Mouse (Mus musculus): ENCODE data around the gene Rab3a. TPM values are rescaled to one million over a fixed set of nuclear protein-coding genes. Genes with fewer than 3 reads are reported as not detected.

Gene Rab3a
- polyA plus RNA-seq, 1 experiment = 7.8 TPM

DNA sequence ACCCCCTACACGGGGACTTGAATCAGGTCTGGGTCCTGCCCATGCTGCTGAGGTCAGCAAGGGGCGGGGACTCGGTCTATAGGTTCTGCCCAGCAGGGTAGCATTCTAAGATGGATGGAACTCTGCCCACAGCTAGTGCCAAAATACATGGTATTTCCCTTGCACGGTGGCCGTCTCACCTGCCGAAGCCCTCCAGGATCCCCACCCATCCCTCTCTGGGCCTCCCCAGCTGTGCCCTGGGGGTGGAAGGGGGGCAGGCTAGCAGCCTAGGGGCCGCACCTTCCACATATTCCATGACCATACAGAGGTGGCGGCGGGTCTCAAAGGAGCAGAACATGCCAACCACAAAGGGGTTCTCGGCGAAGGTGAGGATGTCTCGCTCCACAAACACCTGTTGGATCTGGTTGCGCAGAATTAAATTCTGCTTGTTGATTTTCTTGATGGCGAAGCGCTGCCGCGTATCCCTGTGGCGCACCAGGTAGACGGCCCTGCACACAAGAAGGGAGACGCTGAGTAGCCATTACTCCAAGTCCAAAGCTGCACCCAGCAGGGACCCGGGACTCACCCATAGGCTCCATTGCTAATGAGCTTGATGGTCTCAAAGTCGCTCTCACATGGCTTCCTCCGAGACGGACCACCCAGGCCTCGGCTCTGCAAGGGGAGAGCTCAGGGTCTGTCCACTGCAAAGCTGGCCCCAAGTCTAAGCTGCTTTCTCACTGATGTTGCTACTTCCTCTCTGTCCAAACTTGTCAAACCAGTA, 32.0 kb downstream of the Rab3a start:
- Histone ChIP-seq H3K4me3 (replicated peaks) (no peak overlapping the region), H3K4me1 (peaks cover 58% of the 10 kb centered on the region), H3K36me3 (replicated peaks; ENCODE audit: low read length) (peaks cover 99% of the 10 kb centered on the region), H3K27me3 (replicated peaks) (no peaks in the 10 kb centered on the region), H3K9me3 (no peaks in the 10 kb centered on the region)
- TF ChIP-seq FLI1 (IDR thresholded peaks at IDR 0.05; ENCODE audit: low read length) (no peak), GATA1 (IDR thresholded peaks at IDR 0.05; ENCODE audit: borderline replicate concordance, low read length) (no peak)

DNA sequence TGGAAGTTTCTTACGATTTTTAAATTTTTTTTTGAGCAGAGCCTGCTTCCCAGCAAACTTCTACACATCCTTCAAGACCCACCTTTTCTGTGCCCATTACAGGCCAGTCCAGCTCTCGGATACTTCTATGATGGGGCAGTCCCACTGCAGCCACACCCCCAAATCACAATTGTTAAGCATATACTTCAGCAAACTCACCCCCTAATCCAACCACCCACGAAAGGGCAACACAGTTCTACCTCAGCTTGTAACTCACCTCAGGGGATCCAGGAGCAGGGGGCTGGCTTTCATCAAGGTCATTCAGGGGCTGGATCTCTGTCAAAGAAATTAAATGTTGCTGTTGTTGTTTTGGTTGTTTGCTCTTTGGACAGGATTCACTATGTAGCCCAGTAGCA, 32.6 kb downstream of the Rab3a start:
- Histone ChIP-seq H3K4me1 (peaks cover 64% of the 10 kb centered on the region), H3K4me3 (replicated peaks) (no peak overlapping the region), H3K9me3 (no peaks in the 10 kb centered on the region), H3K27me3 (replicated peaks) (no peaks in the 10 kb centered on the region), H3K36me3 (replicated peaks; ENCODE audit: low read length) (peaks cover 99% of the 10 kb centered on the region)
- TF ChIP-seq FLI1 (IDR thresholded peaks at IDR 0.05; ENCODE audit: low read length) (no peak), GATA1 (IDR thresholded peaks at IDR 0.05; ENCODE audit: borderline replicate concordance, low read length) (no peak)

DNA sequence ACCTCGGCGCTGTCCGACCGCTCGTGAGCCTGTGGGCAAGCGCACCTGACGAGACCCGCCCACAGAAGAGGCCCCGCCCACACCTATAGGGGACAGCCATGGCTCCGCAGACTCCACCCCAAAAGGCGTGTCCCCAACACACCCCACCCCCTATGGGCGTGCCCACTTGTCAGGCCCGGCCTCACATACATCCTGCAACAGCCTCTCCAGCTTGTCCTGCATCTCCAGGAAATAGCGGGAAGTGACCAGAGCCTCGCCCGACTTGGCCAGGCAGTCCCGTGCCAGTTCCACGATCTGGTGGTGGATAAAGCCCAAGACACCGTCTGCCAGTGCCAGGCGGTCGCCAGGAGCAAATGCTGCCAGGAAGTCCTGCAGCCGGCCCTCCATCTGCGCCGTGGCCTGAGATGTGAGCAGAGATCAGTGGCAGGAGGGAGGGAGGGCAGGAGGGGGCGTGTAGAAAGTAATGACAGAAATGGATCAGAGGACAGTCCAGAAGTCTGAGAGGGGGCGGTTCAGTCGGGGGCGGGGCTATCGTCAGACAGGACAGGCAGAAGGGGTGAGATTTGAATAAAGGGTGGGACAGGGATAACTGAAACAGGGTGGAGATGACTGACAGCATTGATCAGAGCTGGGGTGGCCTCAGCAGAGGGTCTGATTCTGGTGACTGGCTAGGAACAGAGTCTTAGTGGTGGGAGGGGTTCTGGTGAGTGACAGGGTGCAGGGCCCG, 33.6 kb downstream of the Rab3a start:
- no peaks in the 10 kb centered on the region for H3K9me3 ChIP-seq
- no peaks in the 10 kb centered on the region for H3K27me3 ChIP-seq (replicated peaks)
- TF ChIP-seq GATA1 (IDR thresholded peaks at IDR 0.05; ENCODE audit: borderline replicate concordance, low read length) (no peak), FLI1 (IDR thresholded peaks at IDR 0.05; ENCODE audit: low read length) (no peak)
- peaks cover 74% of the 10 kb centered on the region for H3K4me1 ChIP-seq
- H3K36me3 ChIP-seq (replicated peaks; ENCODE audit: low read length) = peaks cover 93% of the 10 kb centered on the region
- H3K4me3 ChIP-seq (replicated peaks) = no peak overlapping the region

DNA sequence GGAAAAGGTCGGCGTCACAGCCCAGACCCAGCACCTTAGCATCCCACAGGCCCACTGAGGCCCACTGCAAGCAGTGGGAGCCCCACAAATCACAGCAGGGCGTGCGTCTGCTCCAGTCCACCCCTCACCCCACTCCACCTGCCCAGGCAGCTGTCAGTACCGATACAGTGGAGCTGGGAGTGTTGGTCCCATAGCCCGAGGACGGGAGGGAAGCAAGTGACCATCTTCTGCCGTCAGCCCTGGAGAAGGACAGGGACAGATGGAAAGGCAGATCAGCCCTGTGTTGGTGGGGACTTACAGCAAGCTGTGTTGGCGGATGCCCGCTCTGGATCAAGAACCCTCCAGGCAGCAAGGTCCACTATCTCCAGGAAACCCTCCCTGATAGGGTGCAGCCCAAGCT, 34.6 kb downstream of the Rab3a start:
- TF ChIP-seq FLI1 (IDR thresholded peaks at IDR 0.05; ENCODE audit: low read length) = no peak
- no peak for TF ChIP-seq GATA1 (IDR thresholded peaks at IDR 0.05; ENCODE audit: borderline replicate concordance, low read length)
- peaks cover 80% of the 10 kb centered on the region for H3K4me1 ChIP-seq

DNA sequence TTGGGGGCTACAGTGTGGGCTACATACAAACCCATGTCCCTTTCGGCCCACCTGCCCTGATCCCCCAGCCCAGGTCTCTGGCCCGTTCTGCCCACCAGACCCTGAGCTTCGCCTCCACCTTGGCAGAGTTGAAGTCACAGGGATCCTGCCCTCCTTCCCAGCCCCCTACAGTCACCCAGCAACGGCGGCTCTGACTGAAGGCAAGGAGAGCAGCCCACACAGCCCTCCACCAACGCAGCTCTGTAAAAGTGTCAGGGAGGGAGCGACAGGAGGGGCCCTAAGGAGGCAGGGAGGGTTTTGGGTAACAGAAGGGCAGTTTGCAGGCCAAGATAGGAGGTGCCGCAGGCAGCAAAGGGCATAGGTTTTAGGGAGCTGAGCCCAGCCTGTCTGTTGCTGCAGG, 36.4 kb downstream of the Rab3a start:
- Histone ChIP-seq H3K36me3 (replicated peaks; ENCODE audit: low read length) (peaks cover 91% of the 10 kb centered on the region), H3K9me3 (no peaks in the 10 kb centered on the region), H3K4me3 (replicated peaks) (peak overlapping the region; percentile 92), H3K4me1 (peaks cover 84% of the 10 kb centered on the region), H3K27me3 (replicated peaks) (no peaks in the 10 kb centered on the region)
- TF ChIP-seq GATA1 (IDR thresholded peaks at IDR 0.05; ENCODE audit: borderline replicate concordance, low read length) (no peak), FLI1 (IDR thresholded peaks at IDR 0.05; ENCODE audit: low read length) (no peak)

More for the DNA sequence above, 34.6 kb downstream of the Rab3a start:
- Histone ChIP-seq H3K4me3 (replicated peaks) (no peak overlapping the region), H3K9me3 (no peaks in the 10 kb centered on the region), H3K36me3 (replicated peaks; ENCODE audit: low read length) (peaks cover 93% of the 10 kb centered on the region), H3K27me3 (replicated peaks) (no peaks in the 10 kb centered on the region)

DNA sequence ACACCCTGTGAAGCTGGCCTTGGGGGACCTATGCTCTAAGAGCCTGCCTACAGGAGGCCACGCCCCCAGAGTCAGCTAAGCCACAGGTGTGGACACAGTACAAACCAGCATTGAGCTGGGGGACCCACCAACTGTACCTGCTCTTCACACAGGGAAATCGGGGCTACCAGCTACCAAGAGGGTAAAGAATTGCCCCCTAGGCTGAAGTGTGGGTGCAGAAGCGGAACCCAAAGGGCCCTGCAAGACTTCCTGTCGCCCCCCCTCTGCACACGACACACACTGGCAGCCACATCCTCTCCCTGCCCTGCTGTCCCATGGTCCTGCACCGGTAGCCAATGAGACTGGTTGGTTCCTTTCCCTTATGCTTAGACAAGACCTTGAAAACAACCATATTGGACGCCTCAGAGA, 36.8 kb downstream of the Rab3a start:
- H3K27me3 ChIP-seq (replicated peaks) = no peaks in the 10 kb centered on the region

DNA sequence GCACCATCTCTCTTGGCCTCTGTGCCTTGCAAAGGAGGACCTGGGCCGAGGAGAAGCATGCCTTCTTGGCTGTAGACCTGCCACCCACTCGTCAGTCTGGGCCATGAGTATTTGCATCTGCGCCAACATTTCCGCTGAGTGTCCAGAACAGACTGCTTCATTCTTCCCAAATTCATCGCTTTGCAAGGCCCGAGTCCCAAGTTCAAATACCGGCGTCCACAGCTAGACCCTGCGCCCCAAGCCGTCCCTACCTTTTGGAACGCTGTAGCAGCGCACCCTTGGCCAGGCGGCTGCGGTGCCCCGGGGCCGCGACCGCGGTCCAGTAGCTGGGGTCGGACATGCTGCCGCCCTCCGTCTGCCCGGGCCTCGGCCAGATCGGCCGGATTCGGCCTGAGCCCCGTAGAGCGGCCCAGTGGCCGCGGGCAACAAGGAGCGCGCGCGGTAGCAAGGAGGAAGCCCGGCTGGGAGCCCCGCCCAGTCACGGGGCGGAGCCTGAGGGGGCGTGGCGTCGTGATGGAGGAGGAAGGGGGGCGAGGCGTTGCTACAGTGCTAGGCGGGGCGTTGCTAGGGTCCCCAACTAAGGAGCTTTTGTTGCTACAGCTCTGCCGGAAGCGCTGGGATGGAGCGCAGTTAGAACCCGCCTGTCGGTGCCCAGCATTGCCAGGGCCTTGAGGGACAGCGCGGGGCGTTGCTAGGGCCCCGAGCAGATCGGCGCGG, 37.7 kb downstream of the Rab3a start:
- Histone ChIP-seq H3K27me3 (replicated peaks) (no peaks in the 10 kb centered on the region), H3K9me3 (no peaks in the 10 kb centered on the region), H3K4me3 (replicated peaks) (peak overlapping the region; percentile 92), H3K4me1 (peaks cover 92% of the 10 kb centered on the region), H3K36me3 (replicated peaks; ENCODE audit: low read length) (peaks cover 87% of the 10 kb centered on the region)
- TF ChIP-seq FLI1 (IDR thresholded peaks at IDR 0.05; ENCODE audit: low read length) (no peak), GATA1 (IDR thresholded peaks at IDR 0.05; ENCODE audit: borderline replicate concordance, low read length) (no peak)

More for the DNA sequence above, 36.8 kb downstream of the Rab3a start:
- TF ChIP-seq FLI1 (IDR thresholded peaks at IDR 0.05; ENCODE audit: low read length) (no peak), GATA1 (IDR thresholded peaks at IDR 0.05; ENCODE audit: borderline replicate concordance, low read length) (no peak)
- peaks cover 91% of the 10 kb centered on the region for H3K36me3 ChIP-seq (replicated peaks; ENCODE audit: low read length)
- H3K4me3 ChIP-seq (replicated peaks) = peak overlapping the region; percentile 92
- H3K9me3 ChIP-seq = no peaks in the 10 kb centered on the region
- peaks cover 84% of the 10 kb centered on the region for H3K4me1 ChIP-seq

DNA sequence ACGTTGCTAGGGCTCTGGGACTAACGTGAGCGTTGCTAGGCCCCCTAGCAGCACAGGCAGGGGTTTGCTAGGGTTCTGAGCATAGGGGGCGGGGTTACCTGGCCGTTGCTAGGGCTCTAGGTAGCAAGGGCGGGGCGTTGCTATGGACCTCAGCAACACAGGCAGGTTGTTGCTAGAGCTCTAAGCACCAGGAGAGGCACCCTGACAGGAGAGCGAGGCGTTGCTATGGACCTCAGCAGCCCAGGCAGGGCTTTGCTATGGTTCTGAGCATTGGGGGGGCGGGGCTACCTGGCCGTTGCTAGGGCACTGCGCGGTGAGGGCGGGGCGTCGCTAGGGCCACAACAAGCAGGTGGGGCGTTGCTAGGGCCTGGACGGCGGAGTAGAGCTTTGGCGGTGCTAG, 38.2 kb downstream of the Rab3a start:
- H3K36me3 ChIP-seq (replicated peaks; ENCODE audit: low read length) = peaks cover 81% of the 10 kb centered on the region
- no peaks in the 10 kb centered on the region for H3K9me3 ChIP-seq
- peak overlapping the region; percentile 92 for H3K4me3 ChIP-seq (replicated peaks)
- H3K4me1 ChIP-seq = peaks cover 97% of the 10 kb centered on the region
- TF ChIP-seq FLI1 (IDR thresholded peaks at IDR 0.05; ENCODE audit: low read length) (no peak), GATA1 (IDR thresholded peaks at IDR 0.05; ENCODE audit: borderline replicate concordance, low read length) (no peak)
- H3K27me3 ChIP-seq (replicated peaks) = no peaks in the 10 kb centered on the region

DNA sequence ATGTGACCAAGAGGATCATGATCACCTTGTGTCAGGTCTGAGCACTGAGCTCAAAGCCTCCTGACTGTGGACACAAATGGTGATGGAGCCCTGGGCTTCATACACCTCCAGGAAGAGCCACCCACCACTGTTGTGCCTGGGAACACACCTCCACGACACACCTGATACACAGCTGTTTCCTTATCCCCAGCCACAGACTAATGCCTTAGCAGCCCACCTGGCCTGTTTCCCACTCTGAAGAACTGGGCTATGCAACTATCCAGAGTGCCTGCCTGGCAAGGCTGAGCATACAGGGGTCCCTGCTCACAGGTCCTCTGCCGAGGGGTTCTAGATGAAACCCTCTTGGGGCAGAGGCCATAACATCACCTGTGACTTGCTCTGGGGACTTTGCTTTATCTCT, 39.7 kb downstream of the Rab3a start:
- Histone ChIP-seq H3K36me3 (replicated peaks; ENCODE audit: low read length) (peaks cover 81% of the 10 kb centered on the region), H3K4me3 (replicated peaks) (peak overlapping the region; percentile 12), H3K27me3 (replicated peaks) (no peaks in the 10 kb centered on the region), H3K9me3 (no peaks in the 10 kb centered on the region), H3K4me1 (peaks cover 99% of the 10 kb centered on the region)
- no peak for TF ChIP-seq GATA1 (IDR thresholded peaks at IDR 0.05; ENCODE audit: borderline replicate concordance, low read length)
- no peak for TF ChIP-seq FLI1 (IDR thresholded peaks at IDR 0.05; ENCODE audit: low read length)
